Mouse (Mus musculus): ENCODE results near the gene Tgif1. TPM values are rescaled to one million over a fixed set of nuclear protein-coding genes. Genes with fewer than 3 reads are reported as not detected.

Tgif1 gene
- polyA plus RNA-seq, 1 experiment from 2014 or later = 60.3 TPM

- H3K4me1 ChIP-seq (ENCODE audit: insufficient read depth) = no peaks in the 10 kb centered on the region
- H3K9ac ChIP-seq = no peak overlapping the region
- no peaks in the 10 kb centered on the region for H3K27me3 ChIP-seq (ENCODE audit: insufficient read depth, low read length)
- H3K9me3 ChIP-seq (ENCODE audit: low read depth, low read length) = no peaks in the 10 kb centered on the region
- H3K4me2 ChIP-seq = no peak overlapping the region
- ATAC-seq (ENCODE audit: insufficient read depth) (no peak), DNase-seq (no peak)
- no peak overlapping the region for H3K4me3 ChIP-seq (ENCODE audit: low read depth, low read length)
- H3K27ac ChIP-seq (ENCODE audit: low read depth) = no peak overlapping the region
- no peaks in the 10 kb centered on the region for H3K36me3 ChIP-seq (ENCODE audit: insufficient read depth)
- WGBS = 82% methylated on average over 1 of the region's 1 CpGs
- TF ChIP-seq CTCF (IDR thresholded peaks at IDR 0.05; ENCODE audit: low read depth) = no peak
Measured at GRCm38 (mm10) chr17:70807885-70808284, 45.5 kb downstream of the Tgif1 start.

- no peak overlapping the region for H3K4me3 ChIP-seq (ENCODE audit: low read depth, low read length)
- no peaks in the 10 kb centered on the region for H3K27me3 ChIP-seq (ENCODE audit: insufficient read depth, low read length)
- 85% methylated on average over 2 of the region's 2 CpGs for WGBS
- no peak for TF ChIP-seq CTCF (IDR thresholded peaks at IDR 0.05; ENCODE audit: low read depth)
- no peaks in the 10 kb centered on the region for H3K4me1 ChIP-seq (ENCODE audit: insufficient read depth)
- no peaks in the 10 kb centered on the region for H3K9me3 ChIP-seq (ENCODE audit: low read depth, low read length)
- no peak for ATAC-seq (ENCODE audit: insufficient read depth)
- DNase-seq = no peak
- no peak overlapping the region for H3K27ac ChIP-seq (ENCODE audit: low read depth)
- H3K36me3 ChIP-seq (ENCODE audit: insufficient read depth) = no peaks in the 10 kb centered on the region
- no peak overlapping the region for H3K4me2 ChIP-seq
- no peak overlapping the region for H3K9ac ChIP-seq
Measured at GRCm38 (mm10) chr17:70806600-70806999, 46.7 kb downstream of the Tgif1 start.

- no peaks in the 10 kb centered on the region for H3K36me3 ChIP-seq (ENCODE audit: insufficient read depth)
- DNase-seq (no peak), ATAC-seq (ENCODE audit: insufficient read depth) (no peak)
- no peaks in the 10 kb centered on the region for H3K27me3 ChIP-seq (ENCODE audit: insufficient read depth, low read length)
- no peak overlapping the region for H3K27ac ChIP-seq (ENCODE audit: low read depth)
- no peaks in the 10 kb centered on the region for H3K9me3 ChIP-seq (ENCODE audit: low read depth, low read length)
- H3K9ac ChIP-seq = no peak overlapping the region
- H3K4me2 ChIP-seq = no peak overlapping the region
- no peaks in the 10 kb centered on the region for H3K4me1 ChIP-seq (ENCODE audit: insufficient read depth)
- WGBS = 94% methylated on average over 9 of the region's 9 CpGs
- no peak overlapping the region for H3K4me3 ChIP-seq (ENCODE audit: low read depth, low read length)
- TF ChIP-seq CTCF (IDR thresholded peaks at IDR 0.05; ENCODE audit: low read depth) = no peak
Measured at GRCm38 (mm10) chr17:70805866-70806265, 47.5 kb downstream of the Tgif1 start.

- no peak overlapping the region for H3K4me2 ChIP-seq
- TF ChIP-seq CTCF (IDR thresholded peaks at IDR 0.05; ENCODE audit: low read depth) = no peak
- WGBS = 80% methylated on average over 14 of the region's 14 CpGs
Measured at GRCm38 (mm10) chr17:70802022-70802421, 51.3 kb downstream of the Tgif1 start.

GRCm38 (mm10) chr17:70799266-70799665 lies 54.1 kb downstream of the Tgif1 start:
- H3K4me1 ChIP-seq (ENCODE audit: insufficient read depth) = no peaks in the 10 kb centered on the region
- no peak overlapping the region for H3K4me3 ChIP-seq (ENCODE audit: low read depth, low read length)
- no peaks in the 10 kb centered on the region for H3K9me3 ChIP-seq (ENCODE audit: low read depth, low read length)
- H3K36me3 ChIP-seq (ENCODE audit: insufficient read depth) = no peaks in the 10 kb centered on the region
- no peak for ATAC-seq (ENCODE audit: insufficient read depth)
- no peak overlapping the region for H3K27ac ChIP-seq (ENCODE audit: low read depth)
- no peak for DNase-seq
- no peak overlapping the region for H3K9ac ChIP-seq
- 70% methylated on average over 4 of the region's 4 CpGs for WGBS
- TF ChIP-seq CTCF (IDR thresholded peaks at IDR 0.05; ENCODE audit: low read depth) = no peak
- no peaks in the 10 kb centered on the region for H3K27me3 ChIP-seq (ENCODE audit: insufficient read depth, low read length)
- no peak overlapping the region for H3K4me2 ChIP-seq

More at GRCm38 (mm10) chr17:70802022-70802421, 51.3 kb downstream of the Tgif1 start:
- H3K9ac ChIP-seq = no peak overlapping the region
- no peak for DNase-seq
- no peaks in the 10 kb centered on the region for H3K36me3 ChIP-seq (ENCODE audit: insufficient read depth)
- no peaks in the 10 kb centered on the region for H3K4me1 ChIP-seq (ENCODE audit: insufficient read depth)
- H3K27ac ChIP-seq (ENCODE audit: low read depth) = no peak overlapping the region
- H3K27me3 ChIP-seq (ENCODE audit: insufficient read depth, low read length) = no peaks in the 10 kb centered on the region
- H3K4me3 ChIP-seq (ENCODE audit: low read depth, low read length) = no peak overlapping the region
- no peak for ATAC-seq (ENCODE audit: insufficient read depth)
- no peaks in the 10 kb centered on the region for H3K9me3 ChIP-seq (ENCODE audit: low read depth, low read length)

GRCm38 (mm10) chr17:70797773-70798045 lies 55.6 kb downstream of the Tgif1 start:
- Histone ChIP-seq H3K36me3 (ENCODE audit: insufficient read depth) (no peaks in the 10 kb centered on the region), H3K9ac (no peak overlapping the region), H3K27ac (ENCODE audit: low read depth) (no peak overlapping the region), H3K4me2 (no peak overlapping the region), H3K4me3 (ENCODE audit: low read depth, low read length) (no peak overlapping the region), H3K9me3 (ENCODE audit: low read depth, low read length) (no peaks in the 10 kb centered on the region), H3K27me3 (ENCODE audit: insufficient read depth, low read length) (no peaks in the 10 kb centered on the region), H3K4me1 (ENCODE audit: insufficient read depth) (no peaks in the 10 kb centered on the region)
- TF ChIP-seq CTCF (IDR thresholded peaks at IDR 0.05; ENCODE audit: low read depth) = no peak
- ATAC-seq (ENCODE audit: insufficient read depth) (peak; percentile 23; the same call in 1 of the 2 replicates), DNase-seq (peak; percentile 62)
- 52% methylated on average over 1 of the region's 1 CpGs for WGBS

- H3K27ac ChIP-seq (ENCODE audit: low read depth) = no peak overlapping the region
- no peak for TF ChIP-seq CTCF (IDR thresholded peaks at IDR 0.05; ENCODE audit: low read depth)
- 48% methylated on average over 8 of the region's 8 CpGs for WGBS
- no peaks in the 10 kb centered on the region for H3K36me3 ChIP-seq (ENCODE audit: insufficient read depth)
- DNase-seq (peak; percentile 73), ATAC-seq (ENCODE audit: insufficient read depth) (peak; percentile 50)
- no peak overlapping the region for H3K9ac ChIP-seq
- H3K4me3 ChIP-seq (ENCODE audit: low read depth, low read length) = no peak overlapping the region
- H3K9me3 ChIP-seq (ENCODE audit: low read depth, low read length) = no peaks in the 10 kb centered on the region
- H3K27me3 ChIP-seq (ENCODE audit: insufficient read depth, low read length) = no peaks in the 10 kb centered on the region
- no peak overlapping the region for H3K4me2 ChIP-seq
- no peaks in the 10 kb centered on the region for H3K4me1 ChIP-seq (ENCODE audit: insufficient read depth)
Measured at GRCm38 (mm10) chr17:70796940-70797772, 56.2 kb downstream of the Tgif1 start.
